Mouse (Mus musculus) spleen, adult 2 months (tissue): ENCODE measurements around the gene Gpx5.

ENCODE experiments used
- CTCF ChIP-seq: fragments of 200-500 bp; IDR thresholded peaks from 2 replicates; pipeline ENCODE4 v1.5.1; 2011; ENCODE audit warnings: mild to moderate bottlenecking, inconsistent platforms; ENCODE audit not compliant: insufficient read depth, insufficient read length, insufficient replicate concordance; ENCODE audit errors: extremely low read depth
- POLR2A ChIP-seq: fragments of 200-500 bp; IDR thresholded peaks from 2 replicates; pipeline ENCODE4 v1.6.1; 2011; ENCODE audit warnings: low read depth, low read length, inconsistent platforms

DNA sequence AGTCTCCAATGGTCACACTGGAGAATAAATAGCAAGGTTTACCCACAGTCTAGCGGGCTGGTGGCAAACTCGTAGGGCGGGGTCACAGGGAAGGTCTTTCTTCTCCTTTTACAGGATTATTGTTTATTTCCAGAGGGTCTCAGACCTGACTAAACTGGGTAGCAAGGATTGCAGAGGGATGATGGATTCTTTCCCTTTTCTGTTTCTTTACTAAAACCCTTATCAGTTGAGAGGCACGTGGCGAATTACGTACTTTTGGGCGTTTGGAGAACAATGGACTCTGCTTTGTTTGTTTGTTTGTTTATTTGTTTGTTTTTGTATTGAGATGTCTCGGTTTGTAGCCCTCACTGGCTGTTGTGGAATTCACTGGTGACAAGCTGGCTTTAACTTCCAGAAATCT lies 13.5 kb downstream of the Gpx5 start:
- TF ChIP-seq CTCF (no peak), POLR2A (no peak)
